Mouse (Mus musculus): ENCODE data around the gene Dhrs2. TPM values are rescaled to one million over a fixed set of nuclear protein-coding genes. Genes with fewer than 3 reads are reported as not detected.

Gene Dhrs2
- polyA plus RNA-seq (2017; shearing (Covaris generic)) = not detected

DNA sequence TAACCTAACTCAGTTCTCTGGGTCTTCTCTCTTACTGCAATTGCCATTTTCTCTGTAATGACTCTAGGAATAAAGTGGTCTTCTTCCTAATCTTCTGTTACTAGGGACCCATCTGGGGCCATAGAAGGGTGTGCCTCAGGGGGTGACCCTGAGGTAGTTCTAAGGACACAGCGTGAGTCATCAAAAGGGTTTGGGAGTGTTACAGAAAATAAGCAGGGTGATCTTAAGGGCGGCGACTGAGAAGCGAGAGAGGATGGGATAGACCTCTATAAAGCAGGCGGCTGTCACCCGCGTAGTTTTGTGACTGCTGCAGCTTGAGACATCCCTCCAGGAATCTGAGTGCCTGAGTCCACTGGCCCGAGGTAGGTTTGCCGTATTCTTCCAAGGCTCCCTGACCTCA, at the start of gene Dhrs2:
Dhrs2 (plus strand) TSS at position 301 of the 400 bp plus-strand sequence.

Other genes with a start within 250 kb of the Dhrs2 start
- gene Gm17428, start 245.1 kb upstream of the Dhrs2 start, polyA plus RNA-seq (2017; shearing (Covaris generic)) = not detected
- not detected for gene Myh7, start 227.4 kb upstream of the Dhrs2 start, polyA plus RNA-seq (2017; shearing (Covaris generic))
- gene Ngdn, start 206.6 kb upstream of the Dhrs2 start, polyA plus RNA-seq (2017; shearing (Covaris generic)) = 134 TPM
- 12.6 TPM for gene Zfhx2, start 129.7 kb upstream of the Dhrs2 start, polyA plus RNA-seq (2017; shearing (Covaris generic))
- gene Thtpa, start 127.2 kb upstream of the Dhrs2 start, polyA plus RNA-seq (2017; shearing (Covaris generic)) = 14.7 TPM
- 159 TPM for gene Ap1g2, start 115.4 kb upstream of the Dhrs2 start, polyA plus RNA-seq (2017; shearing (Covaris generic))
- not detected for gene Jph4, start 105.1 kb upstream of the Dhrs2 start, polyA plus RNA-seq (2017; shearing (Covaris generic))

All from activated CD4-positive, CD25-positive, alpha-beta regulatory T cell, adult 9 weeks (primary cell).